Mouse (Mus musculus) heart, embryonic 15.5 days (tissue): ENCODE measurements around the gene T. TPM values are rescaled to one million over a fixed set of nuclear protein-coding genes. Genes with fewer than 3 reads are reported as not detected.
"Not testable (repeated sequence)": the region's sequence is repeated elsewhere in the genome, so short reads cannot be mapped to it uniquely, and the experiment has no call there.

Source experiments
- ATAC-seq: fragments of 200-750 bp; cut with Nextera tagmentation; replicated peaks from 2 replicates; pipeline ENCODE4 v1.8.0; 2017; ENCODE audit warnings: low read depth, moderate TSS enrichment; ENCODE audit not compliant: insufficient number of reproducible peaks, insufficient read depth, low FRiP score
- H3K27ac ChIP-seq: fragments of 300-500 bp; sonication (generic); 2 replicates; pipeline ENCODE4 v1.5.1; 2015; ENCODE audit warnings: mild to moderate bottlenecking, inconsistent platforms
- H3K27me3 ChIP-seq: fragments of 300-500 bp; sonication (generic); 2 replicates; pipeline ENCODE4 v1.6.1; 2015; ENCODE audit warnings: inconsistent platforms
- H3K36me3 ChIP-seq: fragments of 300-500 bp; sonication (generic); 2 replicates; pipeline ENCODE4 v1.6.1; 2015; ENCODE audit warnings: mild to moderate bottlenecking, inconsistent platforms
- H3K4me1 ChIP-seq: fragments of 300-500 bp; sonication (generic); replicated peaks from 2 replicates; pipeline ENCODE4 v1.6.1; 2015; ENCODE audit warnings: inconsistent platforms
- H3K4me2 ChIP-seq: fragments of 300-500 bp; sonication (generic); 2 replicates; pipeline ENCODE4 v1.6.1; 2015; ENCODE audit warnings: inconsistent platforms, mild to moderate bottlenecking, moderate library complexity
- H3K4me3 ChIP-seq: fragments of 300-500 bp; sonication (generic); 2 replicates; pipeline ENCODE4 v1.5.1; 2015; ENCODE audit warnings: mild to moderate bottlenecking, inconsistent platforms
- H3K9ac ChIP-seq: fragments of 300-500 bp; sonication (generic); 2 replicates; pipeline ENCODE4 v1.6.1; 2015; ENCODE audit warnings: mild to moderate bottlenecking, inconsistent platforms
- H3K9me3 ChIP-seq: fragments of 300-500 bp; sonication (generic); replicated peaks from 2 replicates; pipeline ENCODE4 v1.6.1; 2016; ENCODE audit warnings: inconsistent platforms
- WGBS: fragments of 180-500 bp; shearing (Covaris S2); methylation state at CpG from one replicate; pipeline ENCODE4 v1.1.7; 2015; ENCODE audit warnings: mixed read lengths; 5-methylcytosine and 5-hydroxymethylcytosine counted together
- polyA plus RNA-seq: library from polyadenylated mRNA; unstranded; fragments of >200 nt; fragmentation: Nextera tagmentation; extraction: Ambion mirVana; gene quantifications from 2 replicates; pipeline ENCODE4 v1.2.1, GENCODE M21; 2015

The T gene
- 0.40 and 0.55 TPM in 2 replicates for polyA plus RNA-seq

- WGBS = under 1% methylated on average over 64 of the region's 65 CpGs
- Histone ChIP-seq H3K4me1 (peaks cover 21% of the 10 kb centered on the region), H3K27ac (no peak within 1 kb of the TSS), H3K27me3 (peaks cover 99% of the 10 kb centered on the region), H3K36me3 (no peaks in the 10 kb centered on the region), H3K4me3 (peak within 1 kb of the TSS; percentile 39), H3K9me3 (no peaks in the 10 kb centered on the region), H3K4me2 (peak within 1 kb of the TSS; percentile 62), H3K9ac (no peak within 1 kb of the TSS)
- no peak for ATAC-seq
These were observed at the start of gene T for GRCm38 (mm10) chr17:8433978-8434960. TSS of gene T (plus strand) at chr17:8434423.

- Histone ChIP-seq H3K4me3 (no peak overlapping the region), H3K9ac (no peak overlapping the region), H3K27ac (no peak overlapping the region), H3K9me3 (no peaks in the 10 kb centered on the region), H3K4me2 (no peak overlapping the region), H3K4me1 (peaks cover 11% of the 10 kb centered on the region), H3K36me3 (no peaks in the 10 kb centered on the region), H3K27me3 (peaks cover 34% of the 10 kb centered on the region)
- 89% methylated on average over 2 of the region's 2 CpGs for WGBS
- no peak for ATAC-seq
These were observed 48.8 kb upstream of the T start for GRCm38 (mm10) chr17:8385441-8385840.

GRCm38 (mm10) chr17:8388463-8388862 is 45.8 kb upstream of the T start:
- ATAC-seq = no peak
- peaks cover 55% of the 10 kb centered on the region for H3K27me3 ChIP-seq
- WGBS = 2% methylated on average over 13 of the region's 13 CpGs
- peak overlapping the region; percentile 46; the same call in 1 of the 2 replicates for H3K4me2 ChIP-seq
- peaks cover 11% of the 10 kb centered on the region for H3K4me1 ChIP-seq
- no peaks in the 10 kb centered on the region for H3K36me3 ChIP-seq
- H3K9me3 ChIP-seq = no peaks in the 10 kb centered on the region
- H3K9ac ChIP-seq = no peak overlapping the region
- 0 out of 2 replicates have a peak overlapping the region, but pooled peaks have one; percentile 26 for H3K4me3 ChIP-seq
- H3K27ac ChIP-seq = no peak overlapping the region

- no peaks in the 10 kb centered on the region for H3K36me3 ChIP-seq
- no peaks in the 10 kb centered on the region for H3K9me3 ChIP-seq
- no peak overlapping the region for H3K9ac ChIP-seq
- H3K27me3 ChIP-seq = peaks cover 55% of the 10 kb centered on the region
- peaks cover 11% of the 10 kb centered on the region for H3K4me1 ChIP-seq
- peak overlapping the region; percentile 46 for H3K4me2 ChIP-seq
- peak overlapping the region; percentile 26 for H3K4me3 ChIP-seq
- H3K27ac ChIP-seq = no peak overlapping the region
- WGBS = 2% methylated on average over 28 of the region's 28 CpGs
- no peak for ATAC-seq
These were observed 45.0 kb upstream of the T start for GRCm38 (mm10) chr17:8388990-8389789.

GRCm38 (mm10) chr17:8389790-8390095 is 44.5 kb upstream of the T start:
- Histone ChIP-seq H3K4me2 (peak overlapping the region; percentile 46), H3K27me3 (peaks cover 55% of the 10 kb centered on the region), H3K27ac (no peak overlapping the region), H3K9me3 (no peaks in the 10 kb centered on the region), H3K36me3 (no peaks in the 10 kb centered on the region), H3K4me3 (peak overlapping the region; percentile 26), H3K9ac (no peak overlapping the region), H3K4me1 (peaks cover 11% of the 10 kb centered on the region)
- ATAC-seq = no peak
- 6% methylated on average over 10 of the region's 10 CpGs for WGBS

GRCm38 (mm10) chr17:8390487-8390886 is 43.7 kb upstream of the T start:
- Histone ChIP-seq H3K27ac (no peak overlapping the region), H3K27me3 (peaks cover 55% of the 10 kb centered on the region), H3K9me3 (no peaks in the 10 kb centered on the region), H3K4me1 (peaks cover 11% of the 10 kb centered on the region), H3K9ac (no peak overlapping the region), H3K4me2 (no peak overlapping the region), H3K4me3 (no peak overlapping the region), H3K36me3 (no peaks in the 10 kb centered on the region)
- 52% methylated on average over 4 of the region's 4 CpGs for WGBS
- no peak for ATAC-seq

GRCm38 (mm10) chr17:8396371-8396770 is 37.9 kb upstream of the T start:
- Histone ChIP-seq H3K4me3 (no peak overlapping the region), H3K27me3 (peaks cover 12% of the 10 kb centered on the region), H3K4me1 (no peaks in the 10 kb centered on the region), H3K9ac (no peak overlapping the region), H3K36me3 (no peaks in the 10 kb centered on the region), H3K9me3 (no peaks in the 10 kb centered on the region), H3K4me2 (no peak overlapping the region), H3K27ac (no peak overlapping the region)
- 66% methylated on average over 4 of the region's 4 CpGs for WGBS
- ATAC-seq = no peak

- H3K9ac ChIP-seq = no peak overlapping the region
- no peaks in the 10 kb centered on the region for H3K9me3 ChIP-seq
- H3K4me3 ChIP-seq = no peak overlapping the region
- whole genome bisulfite sequencing = 65% methylated on average over 2 of the region's 2 CpGs
- ATAC-seq = no peak
- no peak overlapping the region for H3K27ac ChIP-seq
- no peaks in the 10 kb centered on the region for H3K27me3 ChIP-seq
- H3K4me2 ChIP-seq = no peak overlapping the region
- H3K36me3 ChIP-seq = no peaks in the 10 kb centered on the region
- H3K4me1 ChIP-seq = no peaks in the 10 kb centered on the region
These were observed 36.3 kb upstream of the T start for GRCm38 (mm10) chr17:8397946-8398345.

- 46% methylated on average over 8 of the region's 8 CpGs for WGBS
- ATAC-seq, H3K36me3 ChIP-seq: not testable (repeated sequence)
These were observed 30.3 kb upstream of the T start for GRCm38 (mm10) chr17:8403932-8404331.

GRCm38 (mm10) chr17:8406285-8406684 is 27.9 kb upstream of the T start:
- ATAC-seq = no peak
- no peak overlapping the region for H3K4me2 ChIP-seq
- WGBS = 41% methylated on average over 6 of the region's 6 CpGs

More at GRCm38 (mm10) chr17:8403932-8404331, 30.3 kb upstream of the T start:
- not testable (repeated sequence) for H3K4me3 ChIP-seq, H3K9me3 ChIP-seq, H3K4me1 ChIP-seq, H3K27me3 ChIP-seq, H3K27ac ChIP-seq, H3K9ac ChIP-seq, H3K4me2 ChIP-seq

GRCm38 (mm10) chr17:8408002-8408401 is 26.2 kb upstream of the T start:
- not testable (repeated sequence) for ATAC-seq
- 66% methylated on average over 4 of the region's 4 CpGs for WGBS

More at GRCm38 (mm10) chr17:8406285-8406684, 27.9 kb upstream of the T start:
- 0 out of 2 replicates have a peak, but pooled peaks cover 3% of the 10 kb centered on the region for H3K27me3 ChIP-seq
- H3K9me3 ChIP-seq = no peaks in the 10 kb centered on the region
- H3K36me3 ChIP-seq = no peaks in the 10 kb centered on the region
- H3K27ac ChIP-seq = no peak overlapping the region
- peaks cover 10% of the 10 kb centered on the region for H3K4me1 ChIP-seq
- no peak overlapping the region for H3K9ac ChIP-seq
- H3K4me3 ChIP-seq = no peak overlapping the region

More at GRCm38 (mm10) chr17:8408002-8408401, 26.2 kb upstream of the T start:
- H3K36me3 ChIP-seq, H3K27me3 ChIP-seq, H3K27ac ChIP-seq, H3K9me3 ChIP-seq, H3K9ac ChIP-seq, H3K4me1 ChIP-seq, H3K4me2 ChIP-seq, H3K4me3 ChIP-seq: not testable (repeated sequence)
